Mouse (Mus musculus): ENCODE measurements around the gene Tktl1. TPM values are rescaled to one million over a fixed set of nuclear protein-coding genes. Genes with fewer than 3 reads are reported as not detected.

Tktl1 gene
- polyA plus RNA-seq (2021; fragmentation: Nextera tagmentation) = not detected in 2 replicates
- long read RNA-seq, experiment 1 = 0 reads
- long read RNA-seq, experiment 2 = 0 reads

DNA sequence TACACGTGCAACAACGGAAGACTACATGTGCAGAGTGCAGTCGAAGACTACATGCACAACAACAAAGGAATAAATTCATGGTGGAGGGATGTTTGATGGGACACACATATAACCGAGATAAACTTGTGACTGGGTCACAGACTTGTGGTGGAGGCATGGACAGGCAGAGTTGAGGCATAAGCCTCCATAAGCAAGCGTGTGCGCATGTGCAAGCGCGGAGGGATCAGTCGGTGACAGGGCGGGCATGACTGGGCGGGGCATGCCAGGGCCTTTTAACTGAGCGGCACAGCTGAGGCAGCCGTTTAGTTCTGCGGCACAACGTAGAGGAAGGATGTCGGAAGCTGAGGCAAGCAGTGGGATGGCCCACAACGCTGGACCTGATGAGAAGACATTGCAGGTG, at the start of gene Tktl1:
Gene Tktl1 (plus strand): TSS at position 301 of the 400 bp plus-strand sequence.

DNA sequence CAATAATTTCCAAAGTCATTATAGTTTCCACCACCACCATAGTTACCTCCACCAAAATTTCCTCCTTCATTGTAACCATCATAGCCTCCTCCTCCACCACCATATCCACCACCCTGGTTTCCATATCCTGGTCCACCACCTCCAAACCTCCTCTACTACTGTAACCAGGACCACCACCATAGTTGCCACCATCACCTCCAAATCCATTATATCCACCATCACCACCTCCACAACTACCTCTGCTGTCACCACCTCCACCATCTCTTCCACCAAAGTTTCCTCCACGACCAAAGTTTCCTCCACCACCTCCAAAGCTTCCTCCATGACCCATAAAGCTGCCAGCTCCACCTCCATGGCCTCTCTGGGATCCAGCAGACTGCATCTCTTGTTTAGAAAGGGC, 41.8 kb upstream of the Tktl1 start, which contains the start of gene Mecp2:
Gene Mecp2 (minus strand): TSS at position 101 of the 400 bp plus-strand sequence.

DNA sequence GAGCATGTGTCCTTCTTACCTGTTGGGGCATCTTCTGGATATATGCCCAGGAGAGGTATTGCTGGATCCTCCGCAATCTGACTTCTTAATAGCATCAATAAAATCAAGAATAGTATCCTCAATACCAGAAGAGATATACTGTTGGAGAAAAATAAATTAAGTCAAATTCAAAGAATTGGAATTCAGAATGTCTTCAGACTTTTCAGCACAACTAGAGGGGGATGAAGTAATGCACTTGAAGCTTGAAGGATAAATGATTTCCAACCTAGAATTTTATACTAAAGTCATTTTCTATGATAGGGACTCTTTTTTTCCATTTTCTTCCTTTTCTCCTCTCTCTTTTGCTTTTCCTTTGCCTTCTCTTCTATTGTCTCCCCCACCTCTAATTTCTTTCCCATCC, 9.3 kb upstream of the Tktl1 start, which contains the start of gene Tex28:
Gene Tex28 (minus strand): TSS at position 101 of the 400 bp plus-strand sequence.

DNA sequence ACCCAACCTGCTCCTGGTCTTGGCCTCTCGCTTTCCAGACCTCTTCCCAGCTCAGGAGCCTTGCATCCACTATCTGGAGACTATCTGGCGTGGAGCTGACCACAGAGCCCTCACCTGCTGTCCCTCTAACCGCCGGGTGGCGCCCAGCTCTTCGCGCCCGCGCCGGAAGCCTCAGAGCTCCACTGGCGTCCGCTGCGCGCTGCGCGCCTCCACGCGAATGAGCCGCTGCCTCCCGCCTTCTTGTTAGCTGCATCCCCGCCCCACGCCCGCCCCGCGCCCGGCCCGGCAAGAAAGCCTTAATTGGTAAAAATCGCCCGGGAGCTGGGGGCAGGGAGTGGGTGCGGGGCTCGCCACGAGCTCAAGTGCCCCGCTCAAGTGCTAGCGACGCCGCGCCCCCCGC, 72.6 kb downstream of the Tktl1 start, which contains the start of gene Flna:
Gene Flna (minus strand): TSS at position 206 of the 400 bp plus-strand sequence.

DNA sequence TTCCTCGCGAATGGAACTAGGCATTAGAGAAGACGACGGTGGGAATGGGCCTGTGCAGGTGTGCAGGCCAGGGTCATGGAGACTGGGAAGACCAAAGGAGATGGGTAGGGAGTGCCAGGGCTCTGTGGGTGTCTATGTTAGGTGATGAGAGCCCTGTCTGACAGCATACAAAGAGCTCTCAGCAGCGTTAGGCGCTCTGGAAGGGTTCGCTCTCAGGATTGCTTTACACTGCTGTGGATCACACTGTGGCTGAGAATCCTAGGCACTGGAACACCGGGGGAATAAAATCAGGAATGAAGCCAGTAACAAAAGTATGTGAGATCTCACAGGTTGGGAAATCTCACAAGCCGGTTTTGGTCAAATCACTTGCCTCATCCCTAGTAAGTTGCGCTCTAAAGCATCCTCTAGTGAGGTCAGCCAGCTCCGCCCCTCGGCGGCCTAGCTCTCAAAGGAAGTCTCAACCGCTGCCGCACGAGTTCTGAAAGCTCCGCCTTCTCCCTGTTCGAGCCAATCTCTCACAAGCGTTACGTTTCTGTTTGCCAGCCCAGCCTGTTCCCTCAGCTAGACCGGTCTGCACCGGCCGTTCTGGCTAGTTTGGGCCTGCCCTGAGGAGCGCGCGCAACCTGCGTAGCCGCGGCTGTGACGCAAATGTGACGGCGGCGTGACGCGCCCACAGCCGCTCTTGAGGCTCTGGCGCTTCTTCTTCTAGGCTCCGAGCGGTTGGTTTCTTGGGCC, 77.3 kb downstream of the Tktl1 start, which contains the start of gene Emd:
Gene Emd (plus strand): TSS at position 535 of the 735 bp plus-strand sequence.

Other genes starting within 250 kb of the Tktl1 start
- gene Renbp, start 246.4 kb upstream of the Tktl1 start, polyA plus RNA-seq (2021; fragmentation: Nextera tagmentation) = 9.4 and 10.0 TPM in 2 replicates
- 20.0 and 21.0 TPM in 2 replicates for gene Hcfc1, start 210.9 kb upstream of the Tktl1 start, polyA plus RNA-seq (2021; fragmentation: Nextera tagmentation)
- 4.4 and 5.3 TPM in 2 replicates for gene Irak1, start 153.3 kb upstream of the Tktl1 start, polyA plus RNA-seq (2021; fragmentation: Nextera tagmentation)
- 0.41 and 0.55 TPM in 2 replicates for gene Opn1mw, start 49.8 kb upstream of the Tktl1 start, polyA plus RNA-seq (2021; fragmentation: Nextera tagmentation)
- gene Mecp2, start 41.9 kb upstream of the Tktl1 start, polyA plus RNA-seq (2021; fragmentation: Nextera tagmentation) = 6.5 and 6.8 TPM in 2 replicates
- gene Tex28, start 9.4 kb upstream of the Tktl1 start, polyA plus RNA-seq (2021; fragmentation: Nextera tagmentation) = not detected in 2 replicates
- gene Flna, start 72.6 kb downstream of the Tktl1 start, polyA plus RNA-seq (2021; fragmentation: Nextera tagmentation) = 2.1 and 4.3 TPM in 2 replicates
- gene Emd, start 77.4 kb downstream of the Tktl1 start, polyA plus RNA-seq (2021; fragmentation: Nextera tagmentation) = 7.1 and 8.8 TPM in 2 replicates
- 1,201 and 1,311 TPM in 2 replicates for gene Rpl10, start 93.6 kb downstream of the Tktl1 start, polyA plus RNA-seq (2021; fragmentation: Nextera tagmentation)
- 29.8 and 29.9 TPM in 2 replicates for gene Taz, start 104.7 kb downstream of the Tktl1 start, polyA plus RNA-seq (2021; fragmentation: Nextera tagmentation)
- gene Dnase1l1, start 105.1 kb downstream of the Tktl1 start, polyA plus RNA-seq (2021; fragmentation: Nextera tagmentation) = 1.7 and 2.5 TPM in 2 replicates
- 140 and 145 TPM in 2 replicates for gene Atp6ap1, start 119.8 kb downstream of the Tktl1 start, polyA plus RNA-seq (2021; fragmentation: Nextera tagmentation)
- gene Gdi1, start 127.7 kb downstream of the Tktl1 start, polyA plus RNA-seq (2021; fragmentation: Nextera tagmentation) = 178 and 191 TPM in 2 replicates
- gene Fam50a, start 135.8 kb downstream of the Tktl1 start, polyA plus RNA-seq (2021; fragmentation: Nextera tagmentation) = 23.2 and 25.5 TPM in 2 replicates
- gene Plxna3, start 151.8 kb downstream of the Tktl1 start, polyA plus RNA-seq (2021; fragmentation: Nextera tagmentation) = 1.3 and 1.4 TPM in 2 replicates
- 44.3 and 46.1 TPM in 2 replicates for gene Lage3, start 176.4 kb downstream of the Tktl1 start, polyA plus RNA-seq (2021; fragmentation: Nextera tagmentation)
- 95.4 and 96.6 TPM in 2 replicates for gene Ubl4a, start 196.0 kb downstream of the Tktl1 start, polyA plus RNA-seq (2021; fragmentation: Nextera tagmentation)
- 4.0 and 4.5 TPM in 2 replicates for gene Slc10a3, start 196.1 kb downstream of the Tktl1 start, polyA plus RNA-seq (2021; fragmentation: Nextera tagmentation)
- gene Fam3a, start 216.0 kb downstream of the Tktl1 start, polyA plus RNA-seq (2021; fragmentation: Nextera tagmentation) = 20.2 and 22.8 TPM in 2 replicates
- 7.0 and 9.0 TPM in 2 replicates for gene Ikbkg, start 216.0 kb downstream of the Tktl1 start, polyA plus RNA-seq (2021; fragmentation: Nextera tagmentation)

Measured in layer of hippocampus, adult 6 months (tissue).